Mouse (Mus musculus) left cerebral cortex, adult 18-20 months (tissue): ENCODE measurements around the gene Dhdds. TPM values are rescaled to one million over a fixed set of nuclear protein-coding genes. Genes with fewer than 3 reads are reported as not detected.

ENCODE experiments used
- DNase-seq, 2 experiments: peaks; one replicate each; pipeline ENCODE4 v3.0.0; 2021 to 2022; ENCODE audit warnings: low spot score in 2 of 2, mixed read lengths in 1 of 2
- total RNA-seq, 2 experiments: library from RNA; stranded (reverse); gene quantifications; 2 replicates each; pipeline ENCODE4 v1.2.3; 2021

Dhdds gene
- total RNA-seq, 2 experiments from 2014 or later: 64.6 to 68.5 TPM

GRCm38 (mm10) chr4:133958884-133959283 is 41.8 kb downstream of the Dhdds start:
- no peak for DNase-seq

DNA sequence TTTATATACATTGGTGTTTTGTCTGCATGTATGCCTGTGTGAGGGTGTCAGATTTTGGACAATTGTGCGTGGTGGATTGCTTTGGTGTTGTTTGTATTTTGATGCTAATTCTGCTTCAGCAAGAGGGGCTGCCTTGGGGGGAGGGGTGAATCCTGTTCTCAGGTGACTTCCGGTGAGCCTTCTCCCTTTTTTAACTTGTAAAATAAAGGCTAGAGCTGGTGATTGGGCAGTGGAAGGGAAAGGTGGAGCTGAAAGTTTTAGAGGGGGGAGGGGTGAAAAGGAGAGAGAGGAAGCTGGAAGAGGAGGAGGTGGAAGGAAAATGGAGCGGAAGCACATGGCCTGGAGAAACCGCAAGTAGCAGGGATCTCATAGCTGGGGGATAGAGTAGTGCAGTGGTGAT is 44.4 kb downstream of the Dhdds start:
- DNase-seq: no peak

- no peak for DNase-seq
Measured at GRCm38 (mm10) chr4:133946736-133947135, 54.0 kb downstream of the Dhdds start.

DNA sequence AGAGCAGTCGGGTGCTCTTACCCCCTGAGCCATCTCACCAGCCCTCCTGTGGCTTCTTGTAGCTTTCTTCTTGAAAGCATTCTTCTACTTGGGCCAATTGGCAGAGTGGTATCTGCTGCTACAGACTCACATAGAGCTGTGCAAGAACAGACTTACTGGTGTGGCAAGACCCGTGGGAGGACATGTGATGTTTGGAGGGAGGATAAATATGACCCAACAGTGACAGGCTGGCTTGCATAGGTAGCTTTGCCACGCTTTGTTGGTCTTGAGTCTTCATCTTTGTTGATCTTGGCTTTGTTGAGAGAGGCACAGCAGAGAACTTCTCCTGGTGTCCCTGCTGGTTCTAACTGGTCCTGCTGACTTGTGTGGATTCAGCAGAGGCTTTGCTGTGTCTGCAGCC is 56.9 kb downstream of the Dhdds start:
- no peak for DNase-seq

DNA sequence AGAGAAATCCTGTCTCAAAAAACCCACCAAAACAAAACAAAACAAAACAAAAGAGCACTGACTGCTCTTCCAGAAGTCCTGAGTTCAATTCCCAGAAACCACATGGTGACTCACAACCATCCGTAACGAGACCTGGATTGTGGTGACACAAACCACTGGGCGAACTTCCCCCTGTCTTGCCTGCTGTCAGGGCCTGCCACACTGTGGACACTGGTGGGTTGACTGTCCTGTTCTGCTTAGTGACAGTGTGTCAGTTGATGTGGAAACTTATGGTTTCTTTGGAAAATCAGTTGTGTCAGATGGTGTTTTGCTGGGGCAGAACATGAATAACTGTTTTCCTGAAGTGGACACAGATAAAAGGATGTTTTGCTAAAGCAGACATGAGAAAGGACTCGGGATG is 58.0 kb downstream of the Dhdds start:
- no peak for DNase-seq

GRCm38 (mm10) chr4:133941576-133941975 is 59.1 kb downstream of the Dhdds start:
- no peak for DNase-seq

GRCm38 (mm10) chr4:133940386-133941260 is 60.1 kb downstream of the Dhdds start:
- DNase-seq: no peak

DNA sequence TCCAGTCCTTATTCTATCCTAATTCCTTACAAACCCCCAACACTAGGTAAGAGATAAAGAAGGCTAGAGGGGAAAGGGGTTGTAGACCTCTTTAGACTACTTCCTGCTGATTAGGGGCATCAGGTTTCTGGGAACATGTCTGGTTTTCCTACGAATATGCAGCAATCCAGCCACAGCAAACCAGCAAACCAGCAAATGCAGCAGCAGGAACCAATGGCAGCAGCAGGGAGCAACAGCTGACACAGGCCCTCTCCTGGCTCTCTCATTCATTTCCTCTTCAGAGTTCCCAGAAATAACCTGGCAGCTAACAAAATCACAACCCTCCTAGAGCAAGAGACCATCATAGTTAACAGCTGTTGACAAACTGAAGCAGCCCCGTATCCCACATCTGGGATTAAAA is 62.6 kb downstream of the Dhdds start:
- no peak for DNase-seq

GRCm38 (mm10) chr4:133931785-133932184 is 68.9 kb downstream of the Dhdds start:
- no peak for DNase-seq

- DNase-seq: no peak
Measured at GRCm38 (mm10) chr4:133931349-133931748, 69.4 kb downstream of the Dhdds start.

GRCm38 (mm10) chr4:133929278-133929670 is 71.4 kb downstream of the Dhdds start:
- no peak for DNase-seq

DNA sequence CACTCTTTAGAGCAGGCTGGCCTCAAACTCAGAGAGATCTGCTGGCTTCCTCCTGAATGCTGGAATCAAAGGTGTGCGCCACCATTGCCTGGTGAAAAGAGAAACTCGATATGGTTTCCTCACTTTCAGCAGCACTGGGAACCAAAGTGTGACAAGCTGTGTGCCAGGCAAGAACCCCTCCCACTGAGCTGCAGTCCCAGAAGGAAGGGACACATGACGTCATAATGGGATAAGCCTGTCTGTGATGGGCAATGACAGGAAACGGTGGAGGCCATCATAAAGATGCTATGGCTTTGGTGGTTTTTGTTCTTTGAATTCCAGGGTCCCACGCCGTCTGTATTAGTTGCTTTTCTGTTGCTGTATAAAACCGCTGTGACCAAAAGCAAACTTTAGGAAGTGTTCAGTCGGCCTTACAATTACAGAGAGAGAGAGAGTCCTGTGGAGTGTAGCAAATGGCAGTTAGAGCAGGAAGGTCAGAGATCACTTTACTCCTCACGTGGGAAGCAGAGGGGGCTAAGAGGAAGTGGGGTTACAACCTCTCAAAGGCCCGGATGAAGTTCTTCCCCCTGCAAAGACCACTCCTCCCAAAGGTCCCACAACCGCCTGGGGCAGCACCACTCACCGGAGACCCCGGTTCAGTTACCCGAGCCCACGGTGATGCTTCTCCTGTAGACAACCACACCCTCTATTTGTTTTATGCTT is 72.0 kb downstream of the Dhdds start:
- DNase-seq: no peak

- no peak for DNase-seq
Measured at GRCm38 (mm10) chr4:133925204-133925603, 75.5 kb downstream of the Dhdds start.

GRCm38 (mm10) chr4:133923743-133924142 is 77.0 kb downstream of the Dhdds start:
- no peak for DNase-seq

Other genes with a start within 250 kb of the Dhdds start
- 10 to 100 TPM; 83.3 to 86.2 TPM for gene Arid1a, start 244.1 kb downstream of the Dhdds start, total RNA-seq
- 10 to 100 TPM; 12.0 to 12.6 TPM for gene Rps6ka1, start 113.1 kb downstream of the Dhdds start, total RNA-seq
- 100 to 1,000 TPM; 100 to 103 TPM for gene Hmgn2, start 32.3 kb downstream of the Dhdds start, total RNA-seq
- gene Lin28a, start 17.9 kb upstream of the Dhdds start, total RNA-seq: not detected
- not detected for gene Zfp683, start 52.9 kb upstream of the Dhdds start, total RNA-seq
- gene Crybg2, start 59.9 kb upstream of the Dhdds start, total RNA-seq: 1 to 10 TPM; 4.4 to 5.7 TPM
- gene Cd52, start 94.2 kb upstream of the Dhdds start, total RNA-seq: 1 to 10 TPM; 2.7 to 4.1 TPM
- gene Ubxn11, start 101.7 kb upstream of the Dhdds start, total RNA-seq: 10 to 100 TPM; 31.7 to 38.4 TPM
- 100 to 1,000 TPM; 200 to 222 TPM for gene Sh3bgrl3, start 127.9 kb upstream of the Dhdds start, total RNA-seq
- gene Cep85, start 186.2 kb upstream of the Dhdds start, total RNA-seq: 10 to 100 TPM; 17.1 to 17.6 TPM
- gene Gm7534, start 202.1 kb upstream of the Dhdds start, total RNA-seq: not detected
- not detected for gene Catsper4, start 226.5 kb upstream of the Dhdds start, total RNA-seq
- gene Cnksr1, start 237.5 kb upstream of the Dhdds start, total RNA-seq: under 1 TPM; 0.54 to 0.81 TPM
- gene E130218I03Rik, start 242.7 kb upstream of the Dhdds start, total RNA-seq: not detected
- gene Zfp593, start 244.7 kb upstream of the Dhdds start, total RNA-seq: 10 to 100 TPM; 11.6 to 12.2 TPM
- gene Gm30191, start 246.0 kb upstream of the Dhdds start, total RNA-seq: not detected